Mouse (Mus musculus) splenic B cell, adult 2 months (primary cell): ENCODE measurements at regions not wholly inside any gene's neighbourhood (a gene's known extent, or its start where the extent isn't known, plus 50 kb on each side); places are given as distances from the start of the nearest gene placed in this dataset.
"Not testable (repeated sequence)": the region's sequence is repeated elsewhere in the genome, so short reads cannot be mapped to it uniquely, and the experiment has no call there.

Source experiments
- DNase-seq: peaks from one replicate; pipeline ENCODE4 v3.0.0-alpha.2; 2011; ENCODE audit warnings: low read depth, low spot score
- H3K27me3 ChIP-seq: 2 replicates; pipeline ENCODE4 v1.6.1; 2012; ENCODE audit warnings: mild to moderate bottlenecking, low read length, moderate library complexity, mixed read lengths; ENCODE audit not compliant: control insufficient read depth, poor library complexity, insufficient read depth, severe bottlenecking
- H3K36me3 ChIP-seq: 2 replicates; pipeline ENCODE4 v1.6.1; 2012; ENCODE audit warnings: mild to moderate bottlenecking, low read length, moderate library complexity, mixed read lengths; ENCODE audit not compliant: control insufficient read depth, poor library complexity, insufficient read depth, severe bottlenecking

- Histone ChIP-seq H3K36me3 (no peaks in the 10 kb centered on the region), H3K27me3 (no peaks in the 10 kb centered on the region; the same call in 1 of the 2 replicates)
- no peak for DNase-seq
Measured at GRCm38 (mm10) chr17:13581214-13581920, 179.0 kb upstream of the Afdn start.

GRCm38 (mm10) chr17:13581995-13582588, 178.2 kb upstream of the Afdn start:
- DNase-seq, result no peak
- H3K27me3 ChIP-seq, result no peaks in the 10 kb centered on the region; the same call in 1 of the 2 replicates
- H3K36me3 ChIP-seq, result no peaks in the 10 kb centered on the region

- H3K27me3 ChIP-seq, result no peaks in the 10 kb centered on the region; the same call in 1 of the 2 replicates
- no peak for DNase-seq
- no peaks in the 10 kb centered on the region for H3K36me3 ChIP-seq
Measured at GRCm38 (mm10) chr17:13583475-13584233, 176.7 kb upstream of the Afdn start.

- Histone ChIP-seq H3K36me3 (no peaks in the 10 kb centered on the region), H3K27me3 (no peaks in the 10 kb centered on the region; the same call in 1 of the 2 replicates)
- no peak for DNase-seq
Measured at GRCm38 (mm10) chr17:13584394-13584793, 175.9 kb upstream of the Afdn start.

GRCm38 (mm10) chr17:13590240-13590837, 170.0 kb upstream of the Afdn start:
- H3K36me3 ChIP-seq, DNase-seq: not testable (repeated sequence)

More at GRCm38 (mm10) chr17:13590240-13590837, 170.0 kb upstream of the Afdn start:
- not testable (repeated sequence) for H3K27me3 ChIP-seq
